Mouse (Mus musculus): ENCODE measurements around the gene Ms4a6c. TPM values are rescaled to one million over a fixed set of nuclear protein-coding genes. Genes with fewer than 3 reads are reported as not detected.

Gene Ms4a6c
- polyA plus RNA-seq (2015; fragmentation: Illumina TruSeq; extraction: RNeasy Lipid Tissue Mini Kit (QIAGEN cat#74804); ENCODE audit: insufficient read depth, low read depth, low replicate concordance), result 3.3 TPM

DNA sequence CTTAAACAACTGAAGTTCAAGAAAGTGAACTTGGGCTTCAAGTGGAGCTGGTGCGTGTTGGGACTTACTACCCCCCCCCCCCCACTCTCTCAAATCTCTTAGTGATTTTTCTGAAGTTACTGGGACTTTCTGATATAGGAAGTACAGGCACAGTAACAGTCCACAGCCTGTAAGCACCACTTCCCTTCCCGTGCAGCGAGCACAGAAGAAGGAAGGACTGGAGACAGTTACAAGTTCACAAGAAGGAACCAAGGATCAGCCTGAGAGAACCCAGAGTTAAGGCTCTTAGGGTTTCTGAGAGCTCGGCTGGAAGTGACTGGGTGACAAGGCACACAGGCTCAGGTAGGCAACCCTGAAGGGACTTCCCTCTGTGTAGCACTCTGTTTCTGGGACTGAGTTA lies at the start of gene Ms4a6c:
Gene Ms4a6c (plus strand): TSS at position 152 of the 400 bp plus-strand sequence.

GRCm38 (mm10) chr19:11443338-11443737 lies 25.8 kb upstream of the Ms4a6c start, which contains the start of gene Ms4a4b:
Ms4a4b (plus strand) TSS chr19:11443553.

DNA sequence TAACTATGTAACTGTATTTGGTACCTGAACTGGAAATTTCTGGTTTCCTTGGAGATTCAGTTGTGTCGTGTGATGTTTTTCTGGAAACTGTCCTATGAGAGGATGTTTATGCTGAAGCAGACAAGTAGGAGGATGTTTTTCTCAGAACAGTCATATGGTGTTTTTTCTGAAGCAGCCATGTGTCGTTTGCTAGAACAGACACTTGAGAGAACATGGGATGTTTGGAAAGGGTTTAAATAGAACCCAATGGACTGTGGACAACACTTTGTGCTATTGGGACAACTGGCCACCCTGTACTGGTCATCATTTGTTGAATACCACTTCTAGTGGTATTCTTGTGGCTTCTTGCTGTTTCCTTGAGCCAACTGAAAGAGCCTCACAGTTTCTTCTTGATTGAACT lies 16.6 kb downstream of the Ms4a6c start, which contains the start of gene Gm8369:
Gene Gm8369 (plus strand): TSS at position 193 of the 400 bp plus-strand sequence.

DNA sequence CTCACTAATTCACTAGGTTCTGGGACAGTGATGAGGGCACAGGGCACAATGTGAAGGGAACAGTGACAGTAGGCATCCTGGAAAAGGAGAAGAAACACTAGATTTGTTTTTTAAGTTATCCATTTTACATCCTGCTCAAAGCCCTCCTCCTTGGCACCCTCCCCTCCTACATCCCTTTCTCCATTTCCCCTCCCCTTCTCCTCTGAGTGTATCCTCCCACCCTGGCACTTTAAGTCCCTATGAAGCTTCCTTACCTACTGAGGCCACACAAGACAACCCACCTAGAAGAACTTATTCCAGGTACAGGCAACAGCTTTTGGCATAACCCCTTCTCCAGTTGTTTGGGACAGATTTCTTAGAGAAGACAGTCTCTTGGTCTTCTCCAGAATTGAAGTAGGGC lies 47.1 kb downstream of the Ms4a6c start, which contains the start of gene Ms4a6b:
Gene Ms4a6b (plus strand): TSS at position 267 of the 400 bp plus-strand sequence.

Other genes with a start within 250 kb of the Ms4a6c start
- not detected for gene Ms4a12, start 236.9 kb upstream of the Ms4a6c start, polyA plus RNA-seq (2015; fragmentation: Illumina TruSeq; extraction: RNeasy Lipid Tissue Mini Kit (QIAGEN cat#74804); ENCODE audit: insufficient read depth, low read depth, low replicate concordance)
- gene Ms4a1, start 203.1 kb upstream of the Ms4a6c start, polyA plus RNA-seq (2015; fragmentation: Illumina TruSeq; extraction: RNeasy Lipid Tissue Mini Kit (QIAGEN cat#74804); ENCODE audit: insufficient read depth, low read depth, low replicate concordance), result 0.52 TPM
- gene Ms4a5, start 185.5 kb upstream of the Ms4a6c start, polyA plus RNA-seq (2015; fragmentation: Illumina TruSeq; extraction: RNeasy Lipid Tissue Mini Kit (QIAGEN cat#74804); ENCODE audit: insufficient read depth, low read depth, low replicate concordance), result not detected
- 0.31 TPM for gene Ms4a14, start 154.9 kb upstream of the Ms4a6c start, polyA plus RNA-seq (2015; fragmentation: Illumina TruSeq; extraction: RNeasy Lipid Tissue Mini Kit (QIAGEN cat#74804); ENCODE audit: insufficient read depth, low read depth, low replicate concordance)
- gene Ms4a7, start 133.2 kb upstream of the Ms4a6c start, polyA plus RNA-seq (2015; fragmentation: Illumina TruSeq; extraction: RNeasy Lipid Tissue Mini Kit (QIAGEN cat#74804); ENCODE audit: insufficient read depth, low read depth, low replicate concordance), result 1.9 TPM
- 2.9 TPM for gene Ms4a4a, start 93.8 kb upstream of the Ms4a6c start, polyA plus RNA-seq (2015; fragmentation: Illumina TruSeq; extraction: RNeasy Lipid Tissue Mini Kit (QIAGEN cat#74804); ENCODE audit: insufficient read depth, low read depth, low replicate concordance)
- gene Ms4a4c, start 64.6 kb upstream of the Ms4a6c start, polyA plus RNA-seq (2015; fragmentation: Illumina TruSeq; extraction: RNeasy Lipid Tissue Mini Kit (QIAGEN cat#74804); ENCODE audit: insufficient read depth, low read depth, low replicate concordance), result not detected
- not detected for gene Ms4a4b, start 25.8 kb upstream of the Ms4a6c start, polyA plus RNA-seq (2015; fragmentation: Illumina TruSeq; extraction: RNeasy Lipid Tissue Mini Kit (QIAGEN cat#74804); ENCODE audit: insufficient read depth, low read depth, low replicate concordance)
- gene Gm8369, start 16.6 kb downstream of the Ms4a6c start, polyA plus RNA-seq (2015; fragmentation: Illumina TruSeq; extraction: RNeasy Lipid Tissue Mini Kit (QIAGEN cat#74804); ENCODE audit: insufficient read depth, low read depth, low replicate concordance), result not detected
- 3.0 TPM for gene Ms4a6b, start 47.1 kb downstream of the Ms4a6c start, polyA plus RNA-seq (2015; fragmentation: Illumina TruSeq; extraction: RNeasy Lipid Tissue Mini Kit (QIAGEN cat#74804); ENCODE audit: insufficient read depth, low read depth, low replicate concordance)
- gene Ms4a4d, start 67.4 kb downstream of the Ms4a6c start, polyA plus RNA-seq (2015; fragmentation: Illumina TruSeq; extraction: RNeasy Lipid Tissue Mini Kit (QIAGEN cat#74804); ENCODE audit: insufficient read depth, low read depth, low replicate concordance), result 8.9 TPM
- gene Ms4a6d, start 135.5 kb downstream of the Ms4a6c start, polyA plus RNA-seq (2015; fragmentation: Illumina TruSeq; extraction: RNeasy Lipid Tissue Mini Kit (QIAGEN cat#74804); ENCODE audit: insufficient read depth, low read depth, low replicate concordance), result 2.2 TPM
- gene Ms4a2, start 154.4 kb downstream of the Ms4a6c start, polyA plus RNA-seq (2015; fragmentation: Illumina TruSeq; extraction: RNeasy Lipid Tissue Mini Kit (QIAGEN cat#74804); ENCODE audit: insufficient read depth, low read depth, low replicate concordance), result not detected
- not detected for gene Ms4a3, start 171.5 kb downstream of the Ms4a6c start, polyA plus RNA-seq (2015; fragmentation: Illumina TruSeq; extraction: RNeasy Lipid Tissue Mini Kit (QIAGEN cat#74804); ENCODE audit: insufficient read depth, low read depth, low replicate concordance)
- gene Oosp2, start 191.2 kb downstream of the Ms4a6c start, polyA plus RNA-seq (2015; fragmentation: Illumina TruSeq; extraction: RNeasy Lipid Tissue Mini Kit (QIAGEN cat#74804); ENCODE audit: insufficient read depth, low read depth, low replicate concordance), result not detected
- not detected for gene Oosp1, start 221.8 kb downstream of the Ms4a6c start, polyA plus RNA-seq (2015; fragmentation: Illumina TruSeq; extraction: RNeasy Lipid Tissue Mini Kit (QIAGEN cat#74804); ENCODE audit: insufficient read depth, low read depth, low replicate concordance)
- not detected for gene Oosp3, start 227.7 kb downstream of the Ms4a6c start, polyA plus RNA-seq (2015; fragmentation: Illumina TruSeq; extraction: RNeasy Lipid Tissue Mini Kit (QIAGEN cat#74804); ENCODE audit: insufficient read depth, low read depth, low replicate concordance)

Measured in pancreas, adult 10 weeks (tissue).